Mouse (Mus musculus) large intestine, adult 2 months (tissue): ENCODE data around the gene Mical3. TPM values are rescaled to one million over a fixed set of nuclear protein-coding genes. Genes with fewer than 3 reads are reported as not detected.
"Not testable (repeated sequence)": the region's sequence is repeated elsewhere in the genome, so short reads cannot be mapped to it uniquely, and the experiment has no call there.

Experiments used
- DNase-seq: peaks from one replicate; pipeline ENCODE4 v3.0.0-alpha.2; 2012; ENCODE audit warnings: low read depth, low spot score
- WGBS: fragments of 180-500 bp; shearing (Covaris S2); methylation state at CpG from one replicate; pipeline ENCODE4 v1.1.7; 2018; 5-methylcytosine and 5-hydroxymethylcytosine counted together
- polyA plus RNA-seq: library from polyadenylated mRNA; depleted of rRNA; stranded (reverse); fragments of >200 nt; gene quantifications from 2 replicates; pipeline ENCODE4 v1.2.3, GENCODE M21; 2012

Mical3 gene
- polyA plus RNA-seq, 1 experiment: 8.1 TPM

GRCm38 (mm10) chr6:120916972-120917881, 213.6 kb downstream of the Mical3 start:
- 5% methylated on average over 12 of the region's 14 CpGs for WGBS
- not testable (repeated sequence) for DNase-seq

- WGBS: 2% methylated on average over 67 of the region's 67 CpGs
- no peak for DNase-seq
Measured at GRCm38 (mm10) chr6:120916074-120916971, 214.5 kb downstream of the Mical3 start, which contains the start of gene Bid. Bid (minus strand) TSS chr6:120916853.

GRCm38 (mm10) chr6:120915649-120915975, 215.2 kb downstream of the Mical3 start:
- DNase-seq: no peak
- WGBS: 29% methylated on average over 2 of the region's 2 CpGs

- no peak for DNase-seq
- 50% methylated on average over 9 of the region's 9 CpGs for WGBS
Measured at GRCm38 (mm10) chr6:120914911-120915648, 215.7 kb downstream of the Mical3 start.

- 81% methylated on average over 4 of the region's 4 CpGs for WGBS
- DNase-seq: no peak
Measured at GRCm38 (mm10) chr6:120914533-120914910, 216.3 kb downstream of the Mical3 start.

GRCm38 (mm10) chr6:120913783-120914182, 217.0 kb downstream of the Mical3 start:
- WGBS: 44% methylated on average over 8 of the region's 8 CpGs
- no peak for DNase-seq

- DNase-seq: no peak
- WGBS: 10% methylated on average over 2 of the region's 2 CpGs
Measured at GRCm38 (mm10) chr6:120912931-120913330, 217.9 kb downstream of the Mical3 start.

GRCm38 (mm10) chr6:120911213-120912007, 219.4 kb downstream of the Mical3 start:
- no peak for DNase-seq
- 28% methylated on average over 13 of the region's 13 CpGs for WGBS

GRCm38 (mm10) chr6:120909501-120909900, 221.3 kb downstream of the Mical3 start:
- no peak for DNase-seq
- WGBS: 85% methylated on average over 3 of the region's 3 CpGs

GRCm38 (mm10) chr6:120907876-120908597, 222.8 kb downstream of the Mical3 start:
- DNase-seq: not testable (repeated sequence)
- WGBS: 88% methylated on average over 10 of the region's 10 CpGs

- 89% methylated on average over 6 of the region's 6 CpGs for WGBS
Measured at GRCm38 (mm10) chr6:120906521-120906920, 224.3 kb downstream of the Mical3 start.

GRCm38 (mm10) chr6:120905111-120905510, 225.7 kb downstream of the Mical3 start:
- WGBS: 85% methylated on average over 5 of the region's 5 CpGs
- no peak for DNase-seq

More at GRCm38 (mm10) chr6:120906521-120906920, 224.3 kb downstream of the Mical3 start:
- no peak for DNase-seq

GRCm38 (mm10) chr6:120903961-120904360, 226.8 kb downstream of the Mical3 start:
- no peak for DNase-seq
- 80% methylated on average over 11 of the region's 11 CpGs for WGBS

GRCm38 (mm10) chr6:120903450-120903912, 227.3 kb downstream of the Mical3 start:
- 36% methylated on average over 5 of the region's 5 CpGs for WGBS
- DNase-seq: no peak

GRCm38 (mm10) chr6:120901776-120902645, 228.8 kb downstream of the Mical3 start:
- no peak for DNase-seq
- 53% methylated on average over 14 of the region's 14 CpGs for WGBS

- no peak for DNase-seq
- 74% methylated on average over 6 of the region's 6 CpGs for WGBS
Measured at GRCm38 (mm10) chr6:120898188-120898833, 232.5 kb downstream of the Mical3 start.

- 76% methylated on average over 9 of the region's 9 CpGs for WGBS
- DNase-seq: no peak
Measured at GRCm38 (mm10) chr6:120894524-120894923, 236.3 kb downstream of the Mical3 start.
